Mouse (Mus musculus): ENCODE data around the gene Tcl1. TPM values are rescaled to one million over a fixed set of nuclear protein-coding genes. Genes with fewer than 3 reads are reported as not detected.
"Not testable (repeated sequence)": the region's sequence is repeated elsewhere in the genome, so short reads cannot be mapped to it uniquely, and the experiment has no call there.

Tcl1 gene
- polyA plus RNA-seq, 1 experiment from 2014 or later: not detected

DNA sequence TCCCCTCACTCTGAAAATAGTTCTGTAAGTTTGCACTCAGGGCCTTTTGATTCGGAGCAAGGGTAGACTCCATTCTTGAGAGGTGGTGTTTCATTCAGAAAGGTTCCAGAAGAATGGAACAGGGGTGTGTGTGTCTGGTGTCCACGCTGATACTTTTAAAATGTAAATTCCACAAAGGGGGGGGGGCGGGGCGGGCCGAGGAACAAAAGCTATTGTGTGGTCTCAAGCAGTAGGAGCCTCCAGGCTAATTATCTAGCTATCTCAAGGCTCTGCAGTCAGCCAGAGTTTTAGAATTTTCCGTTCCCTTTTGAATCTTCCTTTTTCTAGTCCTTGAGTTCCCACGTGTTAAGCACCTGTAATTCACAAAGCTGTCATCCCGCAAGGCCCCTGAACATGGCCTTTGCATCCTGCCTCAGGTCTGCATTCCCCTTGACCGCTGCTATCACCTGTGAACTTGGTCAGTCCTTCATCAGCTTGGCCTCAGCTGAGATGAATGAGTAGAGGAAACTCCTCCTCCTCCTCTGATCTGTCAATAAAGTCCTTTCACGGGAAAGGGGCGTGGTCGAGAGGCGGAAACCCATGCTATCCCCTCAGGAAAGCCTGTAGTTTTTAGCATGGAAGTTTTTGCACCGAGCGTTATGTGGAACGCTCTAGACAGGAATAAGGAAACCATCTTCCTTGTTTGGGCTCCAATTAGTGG is 2.2 kb upstream of the Tcl1 start:
- H3K27ac ChIP-seq: no peak overlapping the region
- H3K9me3 ChIP-seq (replicated peaks): no peaks in the 10 kb centered on the region
- no peaks in the 10 kb centered on the region for H3K36me3 ChIP-seq (ENCODE audit: poor library complexity, severe bottlenecking)
- ATAC-seq: no peak
- H3K4me1 ChIP-seq: 0 out of 2 replicates have a peak, but pooled peaks cover 3% of the 10 kb centered on the region
- no peak overlapping the region for H3K4me2 ChIP-seq
- no peak overlapping the region for H3K4me3 ChIP-seq
- no peak overlapping the region for H3K9ac ChIP-seq
- H3K27me3 ChIP-seq: no peaks in the 10 kb centered on the region
- WGBS: 36% methylated on average over 16 of the region's 16 CpGs

DNA sequence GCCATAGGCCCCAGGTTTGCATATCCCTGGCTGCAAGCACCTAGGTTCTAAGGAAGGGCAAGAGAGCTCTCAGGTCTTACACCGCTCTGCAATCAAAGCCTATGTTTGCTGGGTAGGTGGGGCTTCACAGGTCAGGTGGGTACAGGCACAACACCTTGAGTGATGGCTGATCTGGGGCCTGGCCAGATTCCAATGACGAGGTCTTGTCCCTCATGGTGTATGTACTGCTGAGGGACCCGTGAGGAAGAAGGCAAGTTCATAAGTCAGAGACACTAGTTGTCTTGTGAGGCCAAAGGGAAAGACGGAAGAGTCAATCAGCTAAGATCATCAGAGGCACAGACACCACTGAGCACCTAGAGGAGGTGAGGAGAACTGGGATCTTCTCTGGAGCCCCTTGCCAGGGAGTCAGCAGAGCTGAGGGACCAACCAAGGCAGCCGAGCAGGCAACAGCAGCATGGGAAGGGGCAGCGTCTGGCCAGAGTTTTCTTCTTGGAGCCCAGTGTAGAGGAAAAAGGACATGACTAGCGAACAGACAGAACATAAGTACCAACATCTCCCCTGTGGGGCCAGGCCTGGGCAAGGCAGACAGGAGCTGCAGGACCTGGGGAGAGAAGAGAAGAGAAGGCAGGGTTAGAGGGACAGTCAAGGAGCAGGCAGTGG is 5.4 kb downstream of the Tcl1 start:
- no peaks in the 10 kb centered on the region for H3K27me3 ChIP-seq
- no peak overlapping the region for H3K4me3 ChIP-seq
- WGBS: 90% methylated on average over 7 of the region's 7 CpGs
- H3K36me3 ChIP-seq (ENCODE audit: poor library complexity, severe bottlenecking): no peaks in the 10 kb centered on the region
- H3K4me1 ChIP-seq: no peaks in the 10 kb centered on the region
- ATAC-seq: no peak
- no peak overlapping the region for H3K4me2 ChIP-seq
- no peak overlapping the region for H3K9ac ChIP-seq
- H3K27ac ChIP-seq: no peak overlapping the region
- no peaks in the 10 kb centered on the region for H3K9me3 ChIP-seq (replicated peaks)

DNA sequence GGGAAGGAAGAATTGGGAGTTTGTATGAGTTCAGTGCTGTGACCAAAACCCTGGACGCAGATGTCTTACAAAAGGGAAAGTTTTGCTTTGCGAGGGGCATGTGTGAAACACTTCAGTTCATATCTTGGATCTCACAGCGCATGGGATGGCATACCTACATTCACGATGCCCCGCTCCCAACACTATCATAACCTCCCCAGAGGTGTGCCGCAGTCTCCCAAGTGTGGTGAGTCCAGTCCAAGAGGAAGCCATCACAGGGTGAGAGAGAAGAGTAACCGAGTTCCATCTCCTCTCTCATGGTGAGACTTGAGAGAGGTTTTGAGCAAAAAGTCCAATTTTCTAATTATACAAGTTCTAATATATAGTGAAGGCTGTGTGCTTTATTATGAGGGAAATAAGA is 13.4 kb downstream of the Tcl1 start:
- no peaks in the 10 kb centered on the region for H3K36me3 ChIP-seq (ENCODE audit: poor library complexity, severe bottlenecking)
- H3K4me2 ChIP-seq: no peak overlapping the region
- H3K9me3 ChIP-seq (replicated peaks): no peaks in the 10 kb centered on the region
- no peak overlapping the region for H3K9ac ChIP-seq
- no peak for ATAC-seq
- no peak overlapping the region for H3K4me3 ChIP-seq
- no peaks in the 10 kb centered on the region for H3K27me3 ChIP-seq
- 96% methylated on average over 7 of the region's 7 CpGs for WGBS
- H3K27ac ChIP-seq: no peak overlapping the region
- H3K4me1 ChIP-seq: peaks cover 6% of the 10 kb centered on the region; the same call in 1 of the 2 replicates

DNA sequence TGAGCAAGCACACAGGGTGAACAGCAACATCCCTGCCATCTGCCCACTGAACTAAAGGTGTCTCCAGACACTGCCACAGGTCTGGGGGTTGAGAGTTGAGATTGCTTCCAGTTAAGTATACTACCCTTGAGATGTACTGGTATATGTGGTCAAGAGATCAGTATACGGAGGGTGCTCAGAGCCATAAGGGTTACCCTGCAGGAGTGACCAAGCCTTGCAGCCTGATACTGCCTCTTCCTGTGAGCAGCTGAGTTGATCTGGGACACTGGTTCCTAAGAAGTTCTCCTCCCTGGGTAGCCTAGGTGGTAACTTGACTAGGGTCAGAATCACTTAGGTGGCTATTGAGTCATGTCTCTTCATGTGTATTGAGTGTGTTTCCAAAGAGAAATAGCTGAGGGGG is 14.2 kb downstream of the Tcl1 start:
- WGBS: 87% methylated on average over 1 of the region's 1 CpGs

DNA sequence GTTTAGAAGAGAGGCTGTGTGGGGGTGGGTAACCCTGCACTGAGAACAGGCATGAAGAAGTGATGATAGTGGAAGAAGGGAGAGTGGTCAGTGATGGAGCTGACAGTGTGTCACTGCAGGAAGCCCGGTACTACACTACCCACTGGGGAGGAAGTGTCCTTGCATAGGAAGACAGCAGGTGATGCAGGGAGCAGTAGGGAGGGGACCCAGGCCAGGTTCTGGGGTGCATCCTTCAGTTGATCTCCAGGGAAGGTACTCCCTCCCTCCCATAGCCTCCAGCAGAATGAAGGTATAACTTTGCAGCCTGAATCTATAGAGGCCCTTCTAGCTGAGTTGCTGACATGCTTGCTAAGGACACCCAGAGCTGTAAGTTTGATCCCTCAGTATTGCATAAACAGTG is 15.5 kb downstream of the Tcl1 start:
- Histone ChIP-seq H3K36me3 (ENCODE audit: poor library complexity, severe bottlenecking) (no peaks in the 10 kb centered on the region), H3K9ac (no peak overlapping the region), H3K9me3 (replicated peaks) (no peaks in the 10 kb centered on the region), H3K4me3 (no peak overlapping the region), H3K4me2 (no peak overlapping the region), H3K27me3 (no peaks in the 10 kb centered on the region), H3K27ac (no peak overlapping the region), H3K4me1 (peaks cover 6% of the 10 kb centered on the region; the same call in 1 of the 2 replicates)
- ATAC-seq: no peak
- WGBS: 75% methylated on average over 1 of the region's 1 CpGs

More for the DNA sequence above, 14.2 kb downstream of the Tcl1 start:
- Histone ChIP-seq H3K4me1 (peaks cover 6% of the 10 kb centered on the region; the same call in 1 of the 2 replicates), H3K4me3 (no peak overlapping the region), H3K9ac (no peak overlapping the region), H3K36me3 (ENCODE audit: poor library complexity, severe bottlenecking) (no peaks in the 10 kb centered on the region), H3K4me2 (no peak overlapping the region), H3K9me3 (replicated peaks) (no peaks in the 10 kb centered on the region), H3K27ac (no peak overlapping the region), H3K27me3 (no peaks in the 10 kb centered on the region)
- no peak for ATAC-seq

DNA sequence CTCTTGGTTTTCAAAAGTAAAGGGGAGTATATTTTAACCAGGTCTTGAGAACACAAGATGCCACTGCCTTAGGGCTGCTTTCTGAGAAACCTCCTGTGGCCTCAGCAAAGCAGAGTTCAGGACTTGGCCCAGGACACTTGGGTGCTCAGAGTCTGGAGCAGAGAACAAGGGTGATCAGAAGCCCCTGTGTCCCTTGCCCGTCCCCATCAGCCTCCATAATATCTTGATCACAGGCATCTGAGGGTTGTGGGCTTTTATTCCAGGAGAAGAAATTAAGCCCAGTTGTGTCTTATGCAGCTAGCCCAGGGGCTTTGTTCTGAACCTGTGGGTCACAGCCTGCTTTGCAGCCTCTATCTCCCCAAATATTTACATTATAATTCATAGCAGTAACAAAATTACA is 20.9 kb downstream of the Tcl1 start, which contains the start of gene Tcl1b4:
Tcl1b4 (plus strand) TSS at position 301 of the 400 bp plus-strand sequence.
- H3K36me3 ChIP-seq (ENCODE audit: poor library complexity, severe bottlenecking); H3K27ac ChIP-seq; H3K27me3 ChIP-seq; H3K4me2 ChIP-seq; H3K9ac ChIP-seq; H3K4me3 ChIP-seq; H3K9me3 ChIP-seq (replicated peaks); ATAC-seq; H3K4me1 ChIP-seq: not testable (repeated sequence)
- 70% methylated on average over 1 of the region's 1 CpGs for WGBS

DNA sequence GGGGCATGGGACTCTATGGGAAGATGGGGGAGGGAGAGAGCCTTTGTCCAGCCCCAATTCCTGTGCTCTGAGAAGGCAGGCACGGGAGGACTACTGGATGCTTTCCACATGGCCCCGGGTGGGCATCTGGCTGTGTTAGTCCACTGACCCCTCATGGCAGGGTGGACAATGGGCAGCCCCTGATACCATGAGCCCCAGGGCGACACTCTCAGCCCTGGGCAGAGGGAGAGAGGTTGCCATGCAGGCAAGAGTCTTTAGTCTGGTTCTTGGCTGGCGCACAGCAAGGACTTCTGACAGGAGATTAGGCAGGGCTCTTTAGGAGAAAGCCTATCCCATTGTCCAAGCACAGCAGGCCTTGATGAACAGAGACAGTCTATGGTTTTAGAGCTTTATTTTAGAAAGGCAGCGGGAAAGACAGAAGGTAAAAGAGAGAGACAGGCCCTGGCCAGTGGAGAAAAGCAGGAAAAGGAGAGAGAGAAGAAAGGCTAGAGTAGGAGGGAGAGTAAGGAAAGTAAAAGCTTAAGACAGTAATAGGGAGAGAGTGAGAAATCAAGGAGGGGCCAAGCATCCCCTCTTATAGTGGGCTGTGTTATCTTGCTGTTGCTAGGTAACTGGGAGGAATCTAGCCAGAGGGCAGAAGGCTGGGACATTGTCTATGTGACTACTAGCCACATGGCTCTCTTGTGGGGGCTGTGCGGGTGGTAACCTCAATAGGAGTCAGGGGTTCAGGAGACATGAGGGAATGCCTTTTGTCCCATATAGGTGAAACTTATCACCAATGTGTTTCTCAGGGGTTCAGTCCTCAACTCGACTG is 22.7 kb downstream of the Tcl1 start:
- H3K4me3 ChIP-seq; H3K27me3 ChIP-seq; H3K9ac ChIP-seq; H3K9me3 ChIP-seq (replicated peaks); H3K4me1 ChIP-seq; H3K27ac ChIP-seq; H3K4me2 ChIP-seq; ATAC-seq; H3K36me3 ChIP-seq (ENCODE audit: poor library complexity, severe bottlenecking): not testable (repeated sequence)
- 9% methylated on average over 7 of the region's 7 CpGs for WGBS

DNA sequence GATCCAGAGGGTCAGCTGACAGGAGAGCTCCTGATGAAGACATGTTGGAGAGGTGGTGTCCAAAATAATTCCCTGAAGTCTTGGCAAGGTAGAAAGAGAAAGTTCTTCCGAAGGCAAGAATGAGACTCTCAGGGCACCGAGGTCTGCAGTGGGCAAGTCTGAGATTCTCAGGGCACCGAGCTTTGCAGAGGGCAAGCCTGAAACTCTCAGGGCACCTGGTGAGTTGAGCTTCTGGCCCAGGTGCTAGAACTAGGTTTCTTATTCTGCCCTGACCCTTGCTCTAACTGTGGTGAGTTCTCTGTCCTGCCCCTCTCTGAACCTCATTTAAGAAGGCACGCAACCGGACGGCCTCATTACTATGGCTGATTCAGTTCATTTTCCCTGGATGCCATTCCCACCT is 31.9 kb downstream of the Tcl1 start, which contains the start of gene Tcl1b3:
Tcl1b3 (plus strand) TSS at position 301 of the 400 bp plus-strand sequence.
- H3K27me3 ChIP-seq; H3K9me3 ChIP-seq (replicated peaks); H3K27ac ChIP-seq; H3K4me2 ChIP-seq; ATAC-seq; H3K9ac ChIP-seq; H3K4me3 ChIP-seq; H3K36me3 ChIP-seq (ENCODE audit: poor library complexity, severe bottlenecking); H3K4me1 ChIP-seq: not testable (repeated sequence)
- WGBS: 92% methylated on average over 6 of the region's 6 CpGs

DNA sequence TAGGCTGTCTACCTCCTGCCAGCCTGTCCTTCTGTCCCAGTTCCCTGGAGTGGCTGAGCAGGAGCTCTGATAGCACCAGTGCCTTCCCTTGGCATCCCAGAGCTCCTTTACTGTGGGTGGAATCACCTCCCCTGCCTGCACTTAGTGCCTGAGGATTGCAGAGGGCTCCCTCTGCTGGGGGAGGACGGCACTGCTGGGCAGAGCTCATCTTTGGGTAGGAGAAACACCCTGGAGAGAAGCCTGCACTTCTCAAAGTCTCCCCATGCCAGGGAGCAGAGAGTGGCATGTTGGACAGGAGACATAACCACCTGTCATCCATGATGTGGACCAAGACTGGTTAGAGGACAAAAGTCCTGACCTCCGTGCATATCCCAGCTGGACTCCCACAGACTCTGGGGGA is 33.6 kb downstream of the Tcl1 start:
- not testable (repeated sequence) for H3K27ac ChIP-seq; ATAC-seq; H3K9me3 ChIP-seq (replicated peaks); H3K36me3 ChIP-seq (ENCODE audit: poor library complexity, severe bottlenecking); H3K4me3 ChIP-seq; H3K4me2 ChIP-seq; H3K9ac ChIP-seq; H3K4me1 ChIP-seq; H3K27me3 ChIP-seq
- 55% methylated on average over 2 of the region's 2 CpGs for WGBS

DNA sequence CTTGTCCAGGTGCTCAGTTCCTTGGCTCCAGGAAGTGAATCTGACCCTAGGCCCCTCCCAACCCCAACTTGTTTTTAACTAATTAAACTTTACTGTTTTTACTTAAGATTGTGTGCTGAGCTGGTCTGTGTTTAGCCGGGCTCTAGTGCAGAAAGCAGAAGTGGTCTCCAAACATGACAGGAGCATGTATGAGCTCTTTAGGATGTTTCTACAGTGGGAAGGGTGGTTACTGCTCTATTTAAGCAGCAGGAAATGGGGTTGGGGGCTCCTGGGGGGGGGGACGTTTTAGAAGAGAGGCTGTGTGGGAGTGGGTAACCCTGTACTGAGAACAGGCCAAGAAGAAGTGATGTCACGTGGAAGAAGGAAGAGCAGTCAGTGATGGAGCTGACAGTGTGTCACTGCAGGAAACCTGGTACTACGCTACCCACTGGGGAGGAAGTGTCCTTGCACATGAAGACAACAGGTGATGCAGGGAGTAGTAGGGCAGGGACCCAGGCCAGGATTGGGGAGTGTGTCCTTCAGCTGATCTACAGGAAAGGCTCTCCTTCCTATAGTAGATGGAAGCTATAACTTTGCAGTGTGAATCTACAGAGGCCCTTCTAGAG is 41.5 kb downstream of the Tcl1 start:
- not testable (repeated sequence) for H3K27ac ChIP-seq; H3K27me3 ChIP-seq; ATAC-seq; H3K4me2 ChIP-seq; H3K9me3 ChIP-seq (replicated peaks); H3K36me3 ChIP-seq (ENCODE audit: poor library complexity, severe bottlenecking); H3K9ac ChIP-seq; H3K4me1 ChIP-seq; H3K4me3 ChIP-seq
- 67% methylated on average over 4 of the region's 4 CpGs for WGBS

DNA sequence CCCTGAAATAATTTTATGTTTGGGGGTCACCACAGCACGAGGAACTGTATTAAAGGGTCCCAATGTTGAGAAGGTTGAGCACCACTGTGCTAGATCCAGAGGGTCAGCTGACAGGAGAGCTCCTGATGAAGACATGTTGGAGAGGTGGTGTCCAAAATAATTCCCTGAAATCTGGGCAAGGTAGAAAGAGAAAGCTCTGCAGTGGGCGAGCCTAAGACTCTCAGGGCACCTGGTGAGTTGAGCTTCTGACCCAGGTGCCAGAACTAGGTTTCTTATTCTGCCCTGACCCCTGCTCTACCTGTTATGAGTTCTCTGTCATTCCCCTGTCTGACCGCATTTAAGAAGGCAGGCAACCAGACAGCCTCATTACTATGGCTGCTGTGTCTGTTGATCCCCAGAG is 46.5 kb downstream of the Tcl1 start, which contains the start of gene Tcl1b5:
Tcl1b5 (plus strand) TSS at position 301 of the 400 bp plus-strand sequence.
- not testable (repeated sequence) for H3K4me1 ChIP-seq; H3K36me3 ChIP-seq (ENCODE audit: poor library complexity, severe bottlenecking); H3K27ac ChIP-seq; H3K9me3 ChIP-seq (replicated peaks); ATAC-seq; H3K4me3 ChIP-seq; H3K4me2 ChIP-seq; H3K27me3 ChIP-seq; H3K9ac ChIP-seq
- WGBS: 68% methylated on average over 3 of the region's 3 CpGs

DNA sequence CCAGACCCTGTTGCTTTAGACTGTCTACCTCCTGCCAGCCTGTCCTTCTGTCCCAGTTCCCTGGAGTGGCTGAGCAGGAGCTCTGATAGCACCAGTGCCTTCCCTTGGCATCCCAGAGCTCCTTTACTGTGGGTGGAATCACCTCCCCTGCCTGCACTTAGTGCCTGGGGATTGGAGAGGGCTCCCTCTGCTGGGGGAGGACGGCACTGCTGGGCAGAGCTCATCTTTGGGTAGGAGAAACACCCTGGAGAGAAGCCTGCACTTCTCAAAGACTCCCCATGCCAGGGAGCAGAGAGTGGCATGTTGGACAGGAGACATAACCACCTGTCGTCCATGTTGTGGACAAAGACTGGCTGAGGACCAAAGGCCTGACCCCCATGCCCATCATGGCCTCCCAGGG is 48.3 kb downstream of the Tcl1 start:
- H3K4me3 ChIP-seq; H3K4me1 ChIP-seq; H3K9me3 ChIP-seq (replicated peaks); H3K9ac ChIP-seq; H3K36me3 ChIP-seq (ENCODE audit: poor library complexity, severe bottlenecking); ATAC-seq; H3K4me2 ChIP-seq; H3K27ac ChIP-seq; H3K27me3 ChIP-seq: not testable (repeated sequence)
- WGBS: 26% methylated on average over 2 of the region's 2 CpGs
